Mouse (Mus musculus) heart, adult 2 months (tissue): ENCODE measurements at regions not wholly inside any gene's neighbourhood (a gene's known extent, or its start where the extent isn't known, plus 50 kb on each side); places are given as distances from the start of the nearest gene placed in this dataset.

Experiments
- CTCF ChIP-seq: fragments of 200-600 bp; IDR thresholded peaks from 2 replicates; pipeline ENCODE4 v1.8.1; 2022; ENCODE audit warnings: antibody characterized with exemption, mild to moderate bottlenecking, moderate library complexity
- POLR2A ChIP-seq: fragments of 200-500 bp; IDR thresholded peaks from 2 replicates; pipeline ENCODE4 v1.6.1; 2011; ENCODE audit warnings: mild to moderate bottlenecking, low read depth, low read length, control low read depth; ENCODE audit not compliant: insufficient read depth

DNA sequence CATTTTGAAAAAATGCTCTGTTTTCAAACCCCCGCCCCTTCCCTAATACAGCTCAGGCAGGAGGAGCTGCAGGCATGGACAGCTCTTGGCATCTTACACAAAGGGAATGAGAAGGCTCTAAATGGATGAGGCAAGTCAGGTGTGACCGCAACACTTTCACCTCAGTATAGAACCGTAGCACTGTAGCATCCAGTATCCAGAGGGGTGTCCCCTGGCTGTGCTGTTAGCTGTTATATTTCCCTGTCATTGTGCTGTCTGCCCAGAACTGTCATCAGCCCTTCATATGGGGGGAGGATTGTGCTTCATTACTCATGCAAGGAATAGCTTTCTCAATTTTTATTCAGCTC is 82.4 kb upstream of the Frmd4b start:
- TF ChIP-seq POLR2A (no peak), CTCF (no peak)
